Mouse (Mus musculus) embryonic facial prominence, embryonic 11.5 days (tissue): ENCODE data around the gene Limch1. TPM values are rescaled to one million over a fixed set of nuclear protein-coding genes. Genes with fewer than 3 reads are reported as not detected.

Experiments used
- ATAC-seq: fragments of 200-750 bp; cut with Nextera tagmentation; replicated peaks from 2 replicates; pipeline ENCODE4 v1.8.0; 2017; ENCODE audit warnings: low read depth; ENCODE audit not compliant: insufficient number of reproducible peaks, low FRiP score, low TSS enrichment
- DNase-seq: peaks from one replicate; pipeline ENCODE4 v3.0.0-alpha.2; 2015; ENCODE audit warnings: low spot score
- H3K27ac ChIP-seq: fragments of 300-500 bp; sonication (generic); replicated peaks from 2 replicates; pipeline ENCODE4 v1.5.1; 2014; ENCODE audit warnings: mild to moderate bottlenecking, low read depth, low read length, control low read depth
- H3K27me3 ChIP-seq: fragments of 300-500 bp; sonication (generic); 2 replicates; pipeline ENCODE4 v1.6.1; 2014; ENCODE audit warnings: mild to moderate bottlenecking, low read length, moderate library complexity, mixed read lengths; ENCODE audit not compliant: control insufficient read depth, insufficient read depth
- H3K36me3 ChIP-seq: fragments of 300-500 bp; sonication (generic); replicated peaks from 2 replicates; pipeline ENCODE4 v1.6.1; 2014; ENCODE audit warnings: low read depth, mild to moderate bottlenecking, low read length, moderate library complexity, mixed read lengths; ENCODE audit not compliant: control insufficient read depth, insufficient read depth
- H3K4me1 ChIP-seq: fragments of 300-500 bp; sonication (generic); 2 replicates; pipeline ENCODE4 v1.6.1; 2014; ENCODE audit warnings: low read length, mixed read lengths; ENCODE audit not compliant: control insufficient read depth, insufficient read depth
- H3K4me2 ChIP-seq: fragments of 300-500 bp; sonication (generic); 2 replicates; pipeline ENCODE4 v1.6.1; 2014; ENCODE audit warnings: low read depth, mild to moderate bottlenecking, control low read depth, low read length, moderate library complexity
- H3K4me3 ChIP-seq: fragments of 300-500 bp; sonication (generic); 2 replicates; pipeline ENCODE4 v1.5.1; 2014; ENCODE audit warnings: low read depth, low read length, control low read depth
- H3K9ac ChIP-seq: fragments of 300-500 bp; sonication (generic); replicated peaks from 2 replicates; pipeline ENCODE4 v1.6.1; 2014; ENCODE audit warnings: mild to moderate bottlenecking, control low read depth, low read length
- H3K9me3 ChIP-seq: fragments of 300-500 bp; sonication (generic); replicated peaks from 2 replicates; pipeline ENCODE4 v1.6.1; 2016; ENCODE audit warnings: mild to moderate bottlenecking, low read length, inconsistent platforms, mixed read lengths; ENCODE audit not compliant: control insufficient read depth
- WGBS: fragments of 180-500 bp; shearing (Covaris S2); extraction: QIAGEN DNeasy Blood & Tissue Kit; methylation state at CpG from one replicate; pipeline ENCODE4 v1.1.7; 2014; 5-methylcytosine and 5-hydroxymethylcytosine counted together
- polyA plus RNA-seq: library from polyadenylated mRNA; unstranded; fragments of >200 nt; fragmentation: Nextera tagmentation; extraction: Ambion mirVana; gene quantifications from 2 replicates; pipeline ENCODE4 v1.2.1, GENCODE M21; 2014

Gene Limch1
- polyA plus RNA-seq, 1 experiment from 2014 or later = 69.3 TPM

GRCm38 (mm10) chr5:66848136-66848535 lies 102.5 kb downstream of the Limch1 start:
- Histone ChIP-seq H3K4me3 (no peak overlapping the region), H3K4me1 (no peaks in the 10 kb centered on the region), H3K27me3 (no peaks in the 10 kb centered on the region), H3K4me2 (no peak overlapping the region), H3K9ac (no peak overlapping the region), H3K9me3 (no peaks in the 10 kb centered on the region), H3K36me3 (no peaks in the 10 kb centered on the region), H3K27ac (no peak overlapping the region)
- DNase-seq (no peak), ATAC-seq (no peak)
- 74% methylated on average over 7 of the region's 7 CpGs for WGBS

- 80% methylated on average over 4 of the region's 4 CpGs for WGBS
- Histone ChIP-seq H3K9me3 (no peaks in the 10 kb centered on the region), H3K4me1 (no peaks in the 10 kb centered on the region), H3K27ac (no peak overlapping the region), H3K36me3 (no peaks in the 10 kb centered on the region), H3K9ac (no peak overlapping the region), H3K4me2 (no peak overlapping the region), H3K27me3 (no peaks in the 10 kb centered on the region), H3K4me3 (no peak overlapping the region)
- DNase-seq (no peak), ATAC-seq (no peak)
Observed at GRCm38 (mm10) chr5:66849148-66849547, 103.5 kb downstream of the Limch1 start.

GRCm38 (mm10) chr5:66850721-66851251 lies 105.2 kb downstream of the Limch1 start:
- ATAC-seq = no peak

GRCm38 (mm10) chr5:66851708-66852107 lies 106.1 kb downstream of the Limch1 start:
- no peak overlapping the region for H3K27ac ChIP-seq
- H3K4me3 ChIP-seq = no peak overlapping the region
- no peaks in the 10 kb centered on the region for H3K36me3 ChIP-seq
- no peak overlapping the region for H3K9ac ChIP-seq
- H3K4me1 ChIP-seq = no peaks in the 10 kb centered on the region
- WGBS = 79% methylated on average over 5 of the region's 5 CpGs
- H3K27me3 ChIP-seq = no peaks in the 10 kb centered on the region
- no peak for ATAC-seq
- DNase-seq = no peak
- no peak overlapping the region for H3K4me2 ChIP-seq
- no peaks in the 10 kb centered on the region for H3K9me3 ChIP-seq

More at GRCm38 (mm10) chr5:66850721-66851251, 105.2 kb downstream of the Limch1 start:
- Histone ChIP-seq H3K4me1 (no peaks in the 10 kb centered on the region), H3K36me3 (no peaks in the 10 kb centered on the region), H3K4me2 (no peak overlapping the region), H3K9ac (no peak overlapping the region), H3K27ac (no peak overlapping the region), H3K27me3 (no peaks in the 10 kb centered on the region), H3K9me3 (no peaks in the 10 kb centered on the region), H3K4me3 (no peak overlapping the region)
- 88% methylated on average over 11 of the region's 11 CpGs for WGBS
- no peak for DNase-seq

- H3K4me3 ChIP-seq = no peak overlapping the region
- H3K9ac ChIP-seq = no peak overlapping the region
- no peaks in the 10 kb centered on the region for H3K36me3 ChIP-seq
- ATAC-seq (no peak), DNase-seq (no peak)
- no peaks in the 10 kb centered on the region for H3K27me3 ChIP-seq
- WGBS = 81% methylated on average over 5 of the region's 5 CpGs
- H3K27ac ChIP-seq = no peak overlapping the region
- H3K4me1 ChIP-seq = no peaks in the 10 kb centered on the region
- H3K9me3 ChIP-seq = no peaks in the 10 kb centered on the region
- H3K4me2 ChIP-seq = no peak overlapping the region
Observed at GRCm38 (mm10) chr5:66854263-66854662, 108.6 kb downstream of the Limch1 start.

GRCm38 (mm10) chr5:66855358-66856107 lies 109.9 kb downstream of the Limch1 start:
- no peak for ATAC-seq
- H3K27me3 ChIP-seq = no peaks in the 10 kb centered on the region
- DNase-seq = peak; percentile 44

GRCm38 (mm10) chr5:66859506-66859905 lies 113.9 kb downstream of the Limch1 start:
- no peak overlapping the region for H3K27ac ChIP-seq
- ATAC-seq (no peak), DNase-seq (no peak)
- H3K4me3 ChIP-seq = no peak overlapping the region
- H3K4me1 ChIP-seq = no peaks in the 10 kb centered on the region
- no peak overlapping the region for H3K9ac ChIP-seq
- H3K4me2 ChIP-seq = no peak overlapping the region
- H3K27me3 ChIP-seq = no peaks in the 10 kb centered on the region
- H3K36me3 ChIP-seq = no peaks in the 10 kb centered on the region
- WGBS = 85% methylated on average over 3 of the region's 3 CpGs
- no peaks in the 10 kb centered on the region for H3K9me3 ChIP-seq

More at GRCm38 (mm10) chr5:66855358-66856107, 109.9 kb downstream of the Limch1 start:
- H3K4me2 ChIP-seq = no peak overlapping the region
- H3K36me3 ChIP-seq = no peaks in the 10 kb centered on the region
- no peaks in the 10 kb centered on the region for H3K4me1 ChIP-seq
- H3K9me3 ChIP-seq = no peaks in the 10 kb centered on the region
- no peak overlapping the region for H3K4me3 ChIP-seq
- 77% methylated on average over 11 of the region's 11 CpGs for WGBS
- no peak overlapping the region for H3K9ac ChIP-seq
- no peak overlapping the region for H3K27ac ChIP-seq

GRCm38 (mm10) chr5:66861232-66862035 lies 115.8 kb downstream of the Limch1 start:
- no peaks in the 10 kb centered on the region for H3K36me3 ChIP-seq
- H3K9me3 ChIP-seq = no peaks in the 10 kb centered on the region
- no peak overlapping the region for H3K9ac ChIP-seq
- no peak overlapping the region for H3K4me3 ChIP-seq
- DNase-seq = no peak
- no peaks in the 10 kb centered on the region for H3K4me1 ChIP-seq
- no peak overlapping the region for H3K4me2 ChIP-seq
- no peak overlapping the region for H3K27ac ChIP-seq
- H3K27me3 ChIP-seq = no peaks in the 10 kb centered on the region
- 74% methylated on average over 17 of the region's 17 CpGs for WGBS
- no peak for ATAC-seq
